Mouse (Mus musculus) kidney, embryonic 14.5 days (tissue): ENCODE results near the gene Rps4x. TPM values are rescaled to one million over a fixed set of nuclear protein-coding genes. Genes with fewer than 3 reads are reported as not detected.

Source experiments
- ATAC-seq: fragments of 200-750 bp; cut with Nextera tagmentation; 2 replicates; pipeline ENCODE4 v1.8.0; 2017; ENCODE audit warnings: moderate number of reproducible peaks, mild to moderate bottlenecking, moderate TSS enrichment, moderate library complexity; ENCODE audit not compliant: low FRiP score, low TSS enrichment
- H3K27ac ChIP-seq: fragments of 300-500 bp; sonication (generic); 2 replicates; pipeline ENCODE4 v1.5.1; 2014; ENCODE audit warnings: low read depth, mild to moderate bottlenecking, low read length, moderate library complexity, mixed read lengths
- H3K27me3 ChIP-seq: fragments of 300-500 bp; sonication (generic); 2 replicates; pipeline ENCODE4 v1.6.1; 2014; ENCODE audit warnings: mild to moderate bottlenecking, low read length; ENCODE audit not compliant: control insufficient read depth, insufficient read depth
- H3K36me3 ChIP-seq: fragments of 300-500 bp; sonication (generic); 2 replicates; pipeline ENCODE4 v1.6.1; 2014; ENCODE audit warnings: low read length, mixed read lengths; ENCODE audit not compliant: control insufficient read depth, insufficient read depth
- H3K4me1 ChIP-seq: fragments of 300-500 bp; sonication (generic); 2 replicates; pipeline ENCODE4 v1.6.1; 2014; ENCODE audit warnings: low read length, mixed read lengths; ENCODE audit not compliant: control insufficient read depth, insufficient read depth
- H3K4me2 ChIP-seq: fragments of 300-500 bp; sonication (generic); replicated peaks from 2 replicates; pipeline ENCODE4 v1.6.1; 2014; ENCODE audit warnings: low read depth, mild to moderate bottlenecking, low read length
- H3K4me3 ChIP-seq: fragments of 300-500 bp; sonication (generic); 2 replicates; pipeline ENCODE4 v1.5.1; 2014; ENCODE audit warnings: mild to moderate bottlenecking, low read length
- H3K9ac ChIP-seq: fragments of 300-500 bp; sonication (generic); 2 replicates; pipeline ENCODE4 v1.6.1; 2014; ENCODE audit warnings: low read depth, mild to moderate bottlenecking, low read length, moderate library complexity
- H3K9me3 ChIP-seq: fragments of 300-500 bp; sonication (generic); 2 replicates; pipeline ENCODE4 v1.6.1; 2016; ENCODE audit warnings: low read length; ENCODE audit not compliant: control insufficient read depth
- WGBS: fragments of 180-500 bp; shearing (Covaris S2); extraction: QIAGEN DNeasy Blood & Tissue Kit; methylation state at CpG from one replicate; pipeline ENCODE4 v1.1.7; 2014; 5-methylcytosine and 5-hydroxymethylcytosine counted together
- polyA plus RNA-seq: library from polyadenylated mRNA; unstranded; fragments of >200 nt; fragmentation: Nextera tagmentation; extraction: Ambion mirVana; gene quantifications from 2 replicates; pipeline ENCODE4 v1.2.1, GENCODE M21; 2014

Rps4x gene
- polyA plus RNA-seq, 1 experiment from 2014 or later = 993 TPM

- H3K4me2 ChIP-seq = peak within 1 kb of the TSS; percentile 33
- H3K27ac ChIP-seq = peak within 1 kb of the TSS; percentile 65
- 14% methylated on average over 42 of the region's 42 CpGs for WGBS
- no peaks in the 10 kb centered on the region for H3K9me3 ChIP-seq
- no peaks in the 10 kb centered on the region for H3K4me1 ChIP-seq
- H3K36me3 ChIP-seq = no peaks in the 10 kb centered on the region
- peak; percentile 97 for ATAC-seq
- H3K27me3 ChIP-seq = no peaks in the 10 kb centered on the region
- H3K4me3 ChIP-seq = peak within 1 kb of the TSS; percentile 55
- H3K9ac ChIP-seq = peak within 1 kb of the TSS; percentile 44; the same call in 1 of the 2 replicates
These were observed 32.4 kb downstream of the Rps4x start, which contains the start of gene Ercc6l for GRCm38 (mm10) chrX:102156618-102157422. Ercc6l (minus strand) TSS chrX:102157091.

GRCm38 (mm10) chrX:102141157-102141556 is 48.0 kb downstream of the Rps4x start:
- no peaks in the 10 kb centered on the region for H3K4me1 ChIP-seq
- no peak overlapping the region for H3K9ac ChIP-seq
- no peak overlapping the region for H3K27ac ChIP-seq
- H3K4me2 ChIP-seq = no peak overlapping the region
- H3K36me3 ChIP-seq = peaks cover 24% of the 10 kb centered on the region; the same call in 1 of the 2 replicates
- no peaks in the 10 kb centered on the region for H3K27me3 ChIP-seq
- 74% methylated on average over 1 of the region's 1 CpGs for WGBS
- no peaks in the 10 kb centered on the region for H3K9me3 ChIP-seq
- no peak overlapping the region for H3K4me3 ChIP-seq
- no peak for ATAC-seq

Other genes with a start within 250 kb of the Rps4x start
- gene Rtl5, start 118.1 kb downstream of the Rps4x start, polyA plus RNA-seq = 2.0 and 2.6 TPM in 2 replicates
- 73.2 and 103 TPM in 2 replicates for gene Pin4, start 69.9 kb downstream of the Rps4x start, polyA plus RNA-seq
- gene Ercc6l, start 32.3 kb downstream of the Rps4x start, polyA plus RNA-seq = 10.1 and 19.0 TPM in 2 replicates
- 167 and 188 TPM in 2 replicates for gene Cited1, start 62.8 kb upstream of the Rps4x start, polyA plus RNA-seq